Mouse (Mus musculus): ENCODE measurements around the gene Tex9.
A peak's percentile ranks its signal among the peaks of the same experiment; 100 is the strongest.
"Not testable (repeated sequence)": the region's sequence is repeated elsewhere in the genome, so short reads cannot be mapped to it uniquely, and the experiment has no call there.

Gene Tex9

GRCm38 (mm10) chr9:72438749-72439148 lies 53.3 kb downstream of the Tex9 start:
- DNase-seq (ENCODE audit: low spot score): no peak

DNA sequence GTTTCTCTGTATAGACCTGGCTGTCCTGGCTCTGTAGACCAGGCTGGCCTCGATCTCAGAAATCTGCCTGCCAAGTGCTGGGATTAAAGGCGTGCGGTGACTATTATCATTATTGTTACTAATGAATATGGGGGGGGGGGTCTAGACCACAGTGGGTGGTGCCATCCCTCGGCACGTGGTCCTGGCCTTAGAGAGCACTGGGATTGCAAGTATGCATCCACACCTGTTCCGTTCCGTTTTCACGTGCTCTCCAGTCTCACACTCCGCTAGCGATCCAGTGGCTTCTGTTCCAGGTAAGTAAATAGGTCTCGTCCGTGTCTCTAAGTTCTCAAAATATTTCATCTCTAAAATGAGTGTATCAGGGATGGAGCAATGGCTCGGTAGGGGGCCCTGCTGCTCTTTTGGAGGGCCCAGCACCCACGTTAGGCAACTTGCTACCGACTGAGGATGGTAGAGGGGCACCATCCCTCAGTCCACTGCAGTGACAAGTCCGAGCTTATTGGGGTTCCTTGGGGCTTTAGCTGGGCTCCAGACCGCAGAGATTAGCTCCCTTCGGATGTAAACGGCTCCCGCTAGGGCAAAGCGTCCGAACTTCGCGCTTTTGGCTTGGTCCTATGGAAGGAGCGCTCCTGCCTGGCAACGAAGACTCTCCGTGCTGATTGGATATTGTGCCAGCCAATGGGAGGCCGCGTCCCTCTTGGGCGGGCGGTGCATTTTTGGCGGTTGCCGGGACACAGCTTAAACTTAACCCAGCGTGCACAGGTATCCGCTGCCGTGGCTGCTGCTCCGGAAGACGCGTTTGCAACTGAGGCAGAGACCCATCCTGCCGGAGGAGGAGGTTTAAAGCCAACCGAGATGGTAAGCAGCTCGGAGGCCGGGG lies 54.0 kb downstream of the Tex9 start, which contains the start of gene Mns1:
Gene Mns1 (plus strand): TSS at position 190 of the 880 bp plus-strand sequence.
- peak; percentile 91 for DNase-seq (ENCODE audit: low spot score)

DNA sequence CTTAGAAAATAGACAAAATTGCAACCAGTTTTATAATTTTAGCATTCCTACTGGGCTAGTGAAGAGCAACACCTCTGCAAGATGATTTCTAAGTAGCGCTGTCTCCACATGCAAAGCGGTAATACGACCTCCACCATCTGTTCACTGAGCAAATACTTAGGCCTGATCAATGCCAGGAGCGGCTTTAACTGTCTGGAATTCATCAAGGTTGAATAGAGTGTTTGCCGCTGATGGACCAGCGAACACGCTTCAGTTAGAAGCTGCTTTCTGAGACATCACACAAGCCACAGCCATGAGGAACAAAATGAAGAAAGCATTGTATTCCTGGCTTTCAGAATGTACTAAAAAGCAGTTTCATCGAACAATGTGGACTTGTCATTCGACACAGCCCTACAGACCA lies 57.1 kb downstream of the Tex9 start:
- DNase-seq (ENCODE audit: low spot score): no peak

DNA sequence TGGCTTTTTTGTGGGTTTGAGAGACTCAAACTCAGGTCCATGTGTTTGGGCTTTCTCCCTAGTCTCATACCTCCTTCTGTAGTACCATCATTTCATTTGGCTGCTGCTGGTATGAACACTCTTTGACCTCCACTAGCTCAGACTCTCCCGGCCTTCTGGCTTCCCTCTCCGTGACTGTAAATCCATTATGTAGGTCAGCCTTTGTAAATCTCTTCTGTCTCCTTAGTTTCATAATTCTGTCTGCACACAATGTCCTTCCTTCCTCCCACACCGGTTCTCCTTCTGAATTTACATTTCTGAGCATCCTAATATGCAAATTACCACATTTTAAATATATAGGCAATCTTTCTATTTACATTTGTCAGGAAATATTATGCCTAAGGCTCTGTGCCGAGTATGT lies 64.2 kb downstream of the Tex9 start:
- DNase-seq (ENCODE audit: low spot score): no peak

DNA sequence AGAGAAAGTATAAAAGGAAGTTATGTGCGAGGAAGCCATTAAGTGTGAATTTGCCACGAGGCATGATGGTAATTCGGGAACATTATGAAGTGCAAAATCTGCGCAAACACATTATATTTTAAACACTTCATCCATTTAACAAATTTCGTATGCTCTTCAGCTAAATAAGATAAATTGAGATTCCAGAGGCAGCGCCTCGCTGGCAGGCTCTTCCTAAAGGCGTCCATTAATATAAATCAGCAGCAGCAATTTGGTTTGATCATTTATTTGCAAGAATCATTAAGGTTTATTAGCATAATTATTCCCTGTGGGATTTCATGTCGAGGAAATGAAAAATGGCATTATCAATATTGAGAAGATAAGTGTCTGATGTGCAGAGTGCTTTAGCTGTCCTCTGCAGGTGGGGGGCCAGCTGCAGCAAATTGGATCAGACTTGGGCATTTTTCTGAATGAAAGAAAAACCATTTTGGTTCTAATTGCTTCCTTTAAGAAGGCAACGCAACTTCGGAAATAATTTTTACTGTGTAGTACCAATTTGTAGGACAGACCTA lies 66.6 kb downstream of the Tex9 start:
- no peak for DNase-seq (ENCODE audit: low spot score)

DNA sequence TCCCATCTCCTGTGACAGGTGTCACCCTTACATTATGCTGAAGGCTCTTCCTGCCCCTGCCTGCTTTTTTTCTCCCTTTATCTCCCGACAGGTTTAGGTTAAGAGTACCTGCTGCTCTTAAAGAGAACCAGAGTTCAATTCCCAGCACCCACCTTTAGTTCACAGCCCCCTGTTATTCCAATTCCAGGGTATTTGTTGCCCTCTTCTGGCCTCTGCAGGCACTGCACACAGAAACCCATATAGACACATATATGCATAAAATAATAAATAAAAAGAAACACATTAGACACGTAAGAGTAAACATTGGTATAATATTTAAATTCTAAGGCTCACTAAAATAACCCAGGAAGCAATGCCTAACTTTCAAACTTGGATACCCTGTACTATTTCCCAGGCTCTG lies 69.3 kb downstream of the Tex9 start:
- no peak for DNase-seq (ENCODE audit: low spot score)

GRCm38 (mm10) chr9:72422284-72422683 lies 69.7 kb downstream of the Tex9 start:
- no peak for DNase-seq (ENCODE audit: low spot score)

- no peak for DNase-seq (ENCODE audit: low spot score)
These were observed 71.5 kb downstream of the Tex9 start for GRCm38 (mm10) chr9:72420490-72420889.

DNA sequence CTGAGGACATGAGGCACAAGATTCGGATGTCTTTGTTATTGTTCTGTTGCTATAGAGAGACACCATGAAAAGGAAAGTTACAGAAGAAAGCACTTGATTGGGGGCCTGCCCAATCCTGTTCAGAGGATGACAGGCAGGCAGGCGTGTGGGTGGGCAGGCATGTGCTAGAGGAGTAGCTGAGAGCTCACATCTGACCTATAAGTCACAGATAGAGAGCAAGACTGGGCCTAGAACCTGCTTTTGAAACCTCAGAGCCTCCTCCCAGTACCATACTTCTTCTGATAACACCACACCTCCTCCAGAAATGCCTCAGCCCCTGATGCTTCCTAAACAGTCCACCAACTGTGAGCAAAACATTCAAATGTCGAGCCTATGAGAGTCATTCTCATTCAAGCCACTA lies 73.6 kb downstream of the Tex9 start:
- no peak for DNase-seq (ENCODE audit: low spot score)

GRCm38 (mm10) chr9:72411746-72412145 lies 80.3 kb downstream of the Tex9 start:
- DNase-seq (ENCODE audit: low spot score): no peak

GRCm38 (mm10) chr9:72409381-72410225 lies 82.4 kb downstream of the Tex9 start:
- DNase-seq (ENCODE audit: low spot score): no peak

DNA sequence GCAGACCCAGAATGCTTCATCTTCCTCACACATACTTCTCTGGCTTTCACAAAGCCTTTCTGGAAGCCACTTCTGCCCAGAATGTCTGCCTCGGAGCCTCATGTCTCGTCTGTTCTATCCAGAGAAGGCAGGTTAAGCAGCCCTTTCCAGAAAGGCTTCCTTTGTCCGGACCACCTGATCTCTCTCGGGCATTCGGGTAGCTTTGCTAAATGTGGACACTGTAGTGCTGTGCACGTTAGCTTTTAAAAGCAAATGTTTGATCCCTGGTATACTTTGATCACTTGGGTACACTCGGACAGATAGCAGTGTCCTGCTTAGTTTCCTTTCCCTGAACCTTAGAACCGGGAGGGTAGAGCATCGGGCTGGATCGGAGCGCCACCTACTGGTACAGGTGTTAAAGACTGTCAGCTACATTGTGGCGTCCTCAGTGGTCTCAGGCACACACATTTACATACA lies 83.9 kb downstream of the Tex9 start:
- DNase-seq (ENCODE audit: low spot score): peak; percentile 84

- no peak for DNase-seq (ENCODE audit: low spot score)
These were observed 86.0 kb downstream of the Tex9 start for GRCm38 (mm10) chr9:72405882-72406638.

DNA sequence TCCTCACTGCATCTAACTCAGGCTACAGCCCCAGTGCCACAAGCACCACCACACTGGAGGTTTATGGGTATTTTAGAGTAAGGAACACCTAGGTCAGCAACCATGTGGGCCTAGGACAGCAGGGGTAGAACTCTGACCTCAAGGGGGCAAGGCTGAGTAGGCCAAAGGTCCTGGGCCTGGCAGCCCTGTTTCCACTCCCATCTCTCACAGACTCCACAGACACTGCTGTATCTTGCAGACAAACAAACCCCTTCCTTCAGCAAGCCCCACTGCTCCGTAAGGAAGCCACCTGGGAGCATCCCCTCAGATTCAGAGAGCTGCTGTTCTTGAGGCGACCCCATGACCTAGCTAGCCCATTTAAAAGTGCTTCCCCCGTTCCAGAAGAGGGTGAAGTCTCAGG lies 87.1 kb downstream of the Tex9 start:
- no peak for DNase-seq (ENCODE audit: low spot score)

- DNase-seq (ENCODE audit: low spot score): no peak
These were observed 87.6 kb downstream of the Tex9 start for GRCm38 (mm10) chr9:72404446-72404845.

- DNase-seq (ENCODE audit: low spot score): no peak
These were observed 88.6 kb downstream of the Tex9 start for GRCm38 (mm10) chr9:72403421-72403820.

- DNase-seq (ENCODE audit: low spot score): not testable (repeated sequence)
These were observed 90.2 kb downstream of the Tex9 start for GRCm38 (mm10) chr9:72401769-72402168.
